Comparison of ENCODE assay signal across 31 mouse cellular contexts in the genomic region with DNA sequence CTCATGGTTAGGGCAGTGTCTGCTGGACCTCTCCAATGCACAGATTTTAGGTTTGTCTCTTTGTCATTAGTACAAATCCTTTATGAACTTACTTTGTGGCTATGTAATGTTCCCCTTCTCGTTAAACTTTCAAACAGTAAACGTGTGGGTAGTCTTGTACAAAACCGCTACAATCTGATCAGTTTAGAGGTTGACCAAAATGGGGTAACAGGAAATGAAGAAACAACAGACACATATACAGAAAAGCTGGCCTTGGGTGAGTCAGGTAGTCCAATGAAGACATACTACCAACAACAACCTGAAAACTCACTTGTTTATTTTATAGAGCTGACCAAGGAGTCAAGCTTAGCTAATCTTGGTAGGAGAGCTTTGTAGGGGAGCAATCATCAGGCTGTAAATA.
"Had no signal": no experiment of that assay in that cellular context is flagged by ENCODE, and none has a peak within 500 bp of the region (broad histone marks: within the 10 kb centered on the region; RNA-seq: fewer than 3 reads in every experiment).

No protein-coding gene starts in this region.

- H3K27ac ChIP-seq: left cerebral cortex, adult 2 months; limb, embryonic 10.5 days; limb, embryonic 12.5 days; limb, embryonic 13.5 days; limb, embryonic 15.5 days; liver, embryonic 12.5 days; liver, embryonic 13.5 days; liver, embryonic 14.5 days; liver, embryonic 15.5 days; lung, embryonic 15.5 days; macrophage; midbrain, embryonic 12.5 days; midbrain, embryonic 13.5 days; midbrain, embryonic 15.5 days had no signal

- H3K4me3 ChIP-seq: left cerebral cortex, adult 2 months; limb, embryonic 10.5 days; limb, embryonic 12.5 days; limb, embryonic 13.5 days; limb, embryonic 15.5 days; liver, embryonic 12.5 days; liver, embryonic 13.5 days; liver, embryonic 15.5 days; lung, embryonic 15.5 days; megakaryocyte, embryonic 14.5 days; midbrain, embryonic 12.5 days; midbrain, embryonic 13.5 days; midbrain, embryonic 15.5 days; myocyte had no signal

- DNase-seq: left cerebral cortex, postnatal 4 days; liver; liver, embryonic 13.5 days; liver, postnatal 0 days; lung, adult 18-20 months; lung, adult 2 months; lung, embryonic 14.5 days; lung, postnatal 10 days; lung, postnatal 14 days; lung, postnatal 36 days; lung, postnatal 4 days; midbrain, embryonic 14.5 days had no signal

- H3K9ac ChIP-seq: limb, embryonic 12.5 days; limb, embryonic 13.5 days; limb, embryonic 15.5 days; liver, embryonic 12.5 days; liver, embryonic 13.5 days; liver, embryonic 14.5 days; liver, embryonic 15.5 days; liver, postnatal 0 days; lung, embryonic 14.5 days; lung, embryonic 15.5 days; midbrain, embryonic 12.5 days; midbrain, embryonic 13.5 days; midbrain, embryonic 15.5 days had no signal

- H3K27me3 ChIP-seq: limb, embryonic 12.5 days; limb, embryonic 13.5 days; limb, embryonic 15.5 days; liver, embryonic 12.5 days; liver, embryonic 13.5 days; liver, embryonic 15.5 days; lung, embryonic 15.5 days; midbrain, embryonic 12.5 days; midbrain, embryonic 13.5 days; midbrain, embryonic 15.5 days had no signal

- ATAC-seq: liver, embryonic 12.5 days; liver, postnatal 0 days; lung, postnatal 0 days; midbrain, embryonic 13.5 days; midbrain, embryonic 15.5 days; midbrain, embryonic 16.5 days had no signal

- H3K9me3 ChIP-seq: limb, embryonic 10.5 days; limb, embryonic 12.5 days; limb, embryonic 13.5 days; limb, embryonic 15.5 days; liver, embryonic 12.5 days; liver, embryonic 13.5 days; liver, embryonic 15.5 days; lung, embryonic 15.5 days; megakaryocyte, embryonic 14.5 days; midbrain, embryonic 12.5 days; midbrain, embryonic 13.5 days; midbrain, embryonic 15.5 days had no signal

- H3K4me1 ChIP-seq: liver, embryonic 12.5 days; liver, embryonic 13.5 days; liver, embryonic 15.5 days; lung, embryonic 15.5 days had no signal

- H3K36me3 ChIP-seq: limb, embryonic 10.5 days; limb, embryonic 12.5 days; limb, embryonic 13.5 days; limb, embryonic 15.5 days; liver, embryonic 12.5 days; liver, embryonic 13.5 days; liver, embryonic 15.5 days; lung, embryonic 15.5 days; midbrain, embryonic 12.5 days; midbrain, embryonic 13.5 days; midbrain, embryonic 15.5 days had no signal

- H3K4me2 ChIP-seq: limb, embryonic 12.5 days; limb, embryonic 13.5 days; limb, embryonic 15.5 days; liver, embryonic 11.5 days; liver, embryonic 12.5 days; liver, embryonic 13.5 days; liver, embryonic 15.5 days; lung, embryonic 14.5 days; lung, embryonic 15.5 days; midbrain, embryonic 11.5 days; midbrain, embryonic 12.5 days; midbrain, embryonic 13.5 days; midbrain, embryonic 15.5 days had no signal
